1 mouse cellular context compared by ENCODE assay signal in the genomic region with DNA sequence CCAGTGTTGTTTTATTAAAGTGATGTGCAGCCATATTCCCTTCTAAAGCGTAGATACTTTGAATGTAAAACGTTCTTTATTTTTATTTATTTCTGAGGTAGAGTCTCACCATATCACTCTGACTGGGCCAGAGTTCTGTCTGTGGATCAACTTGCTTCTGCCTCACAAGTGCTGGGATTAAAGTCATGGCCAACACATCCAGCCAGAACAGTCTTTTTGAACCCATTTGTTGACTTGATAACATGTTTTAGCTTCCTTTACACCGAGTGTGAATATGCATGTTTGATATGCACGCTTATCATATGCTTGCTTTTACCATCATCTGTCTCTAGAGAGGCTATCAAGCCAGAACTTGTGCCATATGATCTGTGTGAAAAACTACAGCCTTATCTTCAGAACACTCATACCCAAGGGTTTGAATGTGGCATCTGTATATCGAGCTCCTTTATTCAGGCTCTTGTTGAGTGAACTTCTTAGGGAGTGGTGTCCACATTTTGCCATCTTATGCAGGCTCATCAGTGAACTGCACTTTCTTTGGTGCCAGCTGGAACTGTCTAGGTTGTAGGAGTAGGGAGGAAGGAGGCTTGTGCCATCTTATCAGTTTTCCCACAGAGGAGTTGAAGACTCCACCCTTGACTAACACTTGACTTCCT.
TF ChIP-seq lines count a peak whose summit lies in the region.

No protein-coding gene starts in this region.

TF ChIP-seq in CH12.LX, 34 proteins besides CTCF, POLR2A, EP300 and RAD21 (continued from another document):
- no peak for TF ChIP-seq NRF1 (IDR thresholded peaks at IDR 0.05; ENCODE audit: low read depth, low read length)
- no peak for TF ChIP-seq JUND (conservative IDR thresholded peaks at IDR 0.05; ENCODE audit: low read depth, low read length)
- TF ChIP-seq BHLHE40 (IDR thresholded peaks at IDR 0.05; ENCODE audit: low read depth, low read length), result no peak
